25 mouse cellular contexts compared by ENCODE assay signal in the genomic region with DNA sequence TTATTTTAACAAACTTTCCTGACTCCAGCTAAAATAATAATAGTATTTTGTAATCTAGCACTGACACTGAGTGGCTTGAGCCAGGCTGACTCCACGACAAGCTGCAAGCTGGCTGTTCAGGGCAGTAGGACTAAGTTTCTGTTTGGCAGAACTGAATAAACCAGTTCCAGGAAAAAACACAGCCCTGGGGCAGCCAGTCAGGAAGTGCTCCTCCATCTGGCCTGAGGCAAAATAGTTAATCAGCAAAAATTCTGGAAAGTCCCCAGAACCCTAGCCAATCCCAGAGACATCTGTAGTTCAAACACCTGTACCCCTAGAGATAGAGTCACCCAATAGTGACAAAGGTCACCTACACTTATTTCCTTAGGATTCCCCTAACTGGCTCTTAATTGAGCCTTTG.
DNase-seq lines count a peak whose midpoint lies in the region; ATAC-seq and TF ChIP-seq lines count a peak whose summit lies in the region.
"Had no signal": no experiment of that assay in that cellular context is flagged by ENCODE, and none has a peak within 500 bp of the region (broad histone marks: within the 10 kb centered on the region; RNA-seq: fewer than 3 reads in every experiment).

No protein-coding gene starts in this region.

- 10% methylated on average over 1 of the region's 1 CpGs for WGBS in heart, adult 2 months
- 20% methylated on average over 1 of the region's 1 CpGs for WGBS in lung, adult 2 months
- 37% methylated on average over 1 of the region's 1 CpGs for WGBS in kidney, embryonic 14.5 days

- ATAC-seq in kidney, embryonic 14.5 days (ENCODE audit: low FRiP score, low TSS enrichment) = no peak
- ATAC-seq: lung, postnatal 0 days; Patski had no signal

- TF ChIP-seq EP300 in heart, adult 2 months (IDR thresholded peaks at IDR 0.05; ENCODE audit: insufficient read depth, low read depth, low read length) = no peak

- H3K9me3 ChIP-seq in kidney, embryonic 14.5 days (ENCODE audit: control insufficient read depth, low read length) = no peaks in the 10 kb centered on the region
- H3K9me3 ChIP-seq: embryonic facial prominence, embryonic 12.5 days; forebrain, embryonic 12.5 days; heart, embryonic 13.5 days; hindbrain, embryonic 13.5 days; midbrain, embryonic 12.5 days had no signal

- no peak for TF ChIP-seq CTCF in heart, adult 2 months (IDR thresholded peaks at IDR 0.05)
- no peak for TF ChIP-seq CTCF in lung, adult 2 months (IDR thresholded peaks at IDR 0.05; ENCODE audit: insufficient read depth, low read length)

- TF ChIP-seq POLR2A in heart, adult 2 months (IDR thresholded peaks at IDR 0.05; ENCODE audit: insufficient read depth, low read depth, low read length) = no peak
- TF ChIP-seq POLR2A in lung, adult 2 months (IDR thresholded peaks at IDR 0.05; ENCODE audit: borderline replicate concordance, extremely low read depth, low read depth, low read length) = no peak

- no peaks in the 10 kb centered on the region for H3K79me2 ChIP-seq in heart, adult 2 months (replicated peaks; ENCODE audit: control insufficient read depth, insufficient read depth, low read length)

- H3K4me3 ChIP-seq in heart, adult 2 months = no peak overlapping the region
- H3K4me3 ChIP-seq in lung, adult 2 months (replicated peaks; ENCODE audit: extremely low read depth, low read depth, low read length) = no peak overlapping the region
- H3K4me3 ChIP-seq in kidney, embryonic 14.5 days (ENCODE audit: low read length) = no peak overlapping the region
- H3K4me3 ChIP-seq: embryonic facial prominence, embryonic 12.5 days; erythroblast, embryonic 14.5 days; forebrain, embryonic 12.5 days; gastrocnemius, adult 2 months; heart, embryonic 13.5 days; hindbrain, embryonic 13.5 days; midbrain, embryonic 12.5 days had no signal

- intact Hi-C loops in heart, adult 2 months (cut with DNase I) = no loop called here

- DNase-seq in adrenal gland, adult 2 months = peak; percentile 5
- DNase-seq in adrenal gland, postnatal 4 days (ENCODE audit: low spot score in 2 of 2) = no peak
- DNase-seq in heart, adult 9 months (ENCODE audit: low spot score in 2 of 2) = peak; percentile 3 to 12
- no peak for DNase-seq in heart, adult 2 months
- peak; percentile 3 for DNase-seq in lung, postnatal 36 days
- DNase-seq in lung, adult 2 months = no peak
- no peak for DNase-seq in natural killer cell, adult 2 months (ENCODE audit: low spot score in 2 of 2)
- DNase-seq: adrenal gland, postnatal 25 days; cerebellum, adult 9-11 months; gastrocnemius, adult 2 months; heart, postnatal 14 days; kidney, adult 11 months; kidney, postnatal 10 days; thymus, adult 2 months had no signal

- no peak overlapping the region for H3K4me2 ChIP-seq in kidney, embryonic 14.5 days (replicated peaks; ENCODE audit: low read depth, low read length)
- H3K4me2 ChIP-seq: embryonic facial prominence, embryonic 12.5 days; forebrain, embryonic 12.5 days; heart, embryonic 13.5 days; hindbrain, embryonic 13.5 days; midbrain, embryonic 12.5 days had no signal

- H3K4me1 ChIP-seq in heart, adult 2 months (ENCODE audit: control insufficient read depth, insufficient read depth, low read length) = no peaks in the 10 kb centered on the region; the same call in 1 of the 2 replicates
- no peaks in the 10 kb centered on the region for H3K4me1 ChIP-seq in lung, adult 2 months (ENCODE audit: control insufficient read depth, insufficient read depth, low read length)
- H3K4me1 ChIP-seq in kidney, embryonic 14.5 days (ENCODE audit: control insufficient read depth, insufficient read depth, low read length) = no peaks in the 10 kb centered on the region
- H3K4me1 ChIP-seq: embryonic facial prominence, embryonic 12.5 days; forebrain, embryonic 12.5 days; hindbrain, embryonic 13.5 days; midbrain, embryonic 12.5 days had no signal

- no peaks in the 10 kb centered on the region for H3K36me3 ChIP-seq in heart, adult 2 months (ENCODE audit: control insufficient read depth, insufficient read depth, low read length)
- no peaks in the 10 kb centered on the region for H3K36me3 ChIP-seq in kidney, embryonic 14.5 days (ENCODE audit: control insufficient read depth, insufficient read depth, low read length)
- H3K36me3 ChIP-seq: embryonic facial prominence, embryonic 12.5 days; forebrain, embryonic 12.5 days; heart, embryonic 13.5 days; hindbrain, embryonic 13.5 days; midbrain, embryonic 12.5 days had no signal

- H3K27me3 ChIP-seq in heart, adult 2 months (ENCODE audit: control insufficient read depth, insufficient read depth, low read length) = no peaks in the 10 kb centered on the region
- no peaks in the 10 kb centered on the region for H3K27me3 ChIP-seq in kidney, embryonic 14.5 days (ENCODE audit: control insufficient read depth, insufficient read depth, low read length)
- H3K27me3 ChIP-seq: embryonic facial prominence, embryonic 12.5 days; forebrain, embryonic 12.5 days; heart, embryonic 13.5 days; hindbrain, embryonic 13.5 days; midbrain, embryonic 12.5 days; Patski had no signal

- no peak overlapping the region for H3K9ac ChIP-seq in heart, adult 2 months (ENCODE audit: low read depth, low read length)
- H3K9ac ChIP-seq in kidney, embryonic 14.5 days (ENCODE audit: low read depth, low read length) = no peak overlapping the region
- H3K9ac ChIP-seq: embryonic facial prominence, embryonic 12.5 days; forebrain, embryonic 12.5 days; heart, embryonic 13.5 days; hindbrain, embryonic 13.5 days; liver, embryonic 14.5 days; midbrain, embryonic 12.5 days had no signal

- no peak overlapping the region for H3K27ac ChIP-seq in heart, adult 2 months
- no peak overlapping the region for H3K27ac ChIP-seq in kidney, embryonic 14.5 days (ENCODE audit: low read depth, low read length)
- H3K27ac ChIP-seq: embryonic facial prominence, embryonic 12.5 days; forebrain, embryonic 12.5 days; gastrocnemius, adult 2 months; heart, embryonic 13.5 days; hindbrain, embryonic 13.5 days; liver, embryonic 14.5 days; midbrain, embryonic 12.5 days; stomach, postnatal 0 days had no signal

Comparison
In these comparisons a context has a peak if more than half of its experiments do, and no peak if none do; other contexts are left out.
1. DNase-seq: peak in adrenal gland, adult 2 months (single experiment), heart, adult 9 months (2 of 2) and lung, postnatal 36 days (single experiment); none in adrenal gland, postnatal 4 days (0 of 2), heart, adult 2 months (0 of 2), lung, adult 2 months (single experiment) and natural killer cell, adult 2 months (0 of 2).